Mouse (Mus musculus) CD8-positive naive resting alpha-beta T cell, adult 2 months (primary cell): Measurements from ENCODE around the gene Clic3.

Experiments
- DNase-seq, 2 experiments: peaks; one replicate each; pipeline ENCODE4 v3.0.0; 2022; ENCODE audit warnings: low read depth in 2 of 2, low spot score in 2 of 2

Clic3 gene

DNA sequence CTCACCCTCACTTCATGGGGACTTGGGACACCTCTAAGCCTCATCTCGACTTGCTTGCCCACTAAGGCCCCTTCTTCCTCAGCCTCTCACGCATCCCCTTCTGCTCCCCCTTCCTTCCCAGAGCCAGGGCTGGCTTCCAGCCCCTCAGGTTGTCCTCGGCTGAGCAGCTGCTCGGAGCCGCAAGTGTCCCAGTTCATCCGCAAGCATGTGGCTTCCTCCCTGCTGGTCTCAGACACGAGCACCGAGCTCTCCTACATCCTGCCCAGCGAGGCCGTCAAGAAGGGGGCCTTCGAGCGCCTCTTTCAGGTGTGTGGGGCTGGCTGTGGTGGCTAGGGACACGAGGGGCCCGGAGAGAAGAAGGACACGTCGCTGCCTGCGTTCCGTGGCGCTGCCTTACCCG lies 15.6 kb upstream of the Clic3 start:
- DNase-seq: no peak

- no peak for DNase-seq
Measured at GRCm38 (mm10) chr2:25442682-25443081, 14.0 kb upstream of the Clic3 start.

- no peak for DNase-seq
Measured at GRCm38 (mm10) chr2:25450853-25451647, 5.6 kb upstream of the Clic3 start.

GRCm38 (mm10) chr2:25452951-25453350 lies 3.7 kb upstream of the Clic3 start:
- no peak for DNase-seq

- DNase-seq: no peak
Measured at GRCm38 (mm10) chr2:25457022-25457896, 621 bp downstream of the Clic3 start.

DNA sequence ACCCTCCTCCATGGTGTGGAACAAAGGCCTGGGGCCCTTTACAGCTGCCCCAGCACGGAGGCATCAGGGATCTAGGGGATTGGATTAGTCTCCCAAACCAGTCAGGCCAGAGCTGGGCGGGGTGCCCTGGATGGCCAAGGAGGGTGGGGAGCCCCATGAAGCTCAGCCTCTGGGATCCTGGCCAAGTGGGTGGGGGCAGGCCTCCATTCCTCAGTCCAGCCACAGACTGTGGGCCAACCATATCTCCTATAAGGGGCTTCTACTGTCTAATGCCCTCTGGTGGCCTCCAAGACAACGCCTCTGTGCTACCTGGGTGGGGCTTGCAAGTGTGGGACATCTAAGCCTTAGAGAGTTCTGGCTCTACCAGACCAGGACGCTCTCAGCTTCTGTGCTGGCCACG lies 2.3 kb downstream of the Clic3 start:
- no peak for DNase-seq

DNA sequence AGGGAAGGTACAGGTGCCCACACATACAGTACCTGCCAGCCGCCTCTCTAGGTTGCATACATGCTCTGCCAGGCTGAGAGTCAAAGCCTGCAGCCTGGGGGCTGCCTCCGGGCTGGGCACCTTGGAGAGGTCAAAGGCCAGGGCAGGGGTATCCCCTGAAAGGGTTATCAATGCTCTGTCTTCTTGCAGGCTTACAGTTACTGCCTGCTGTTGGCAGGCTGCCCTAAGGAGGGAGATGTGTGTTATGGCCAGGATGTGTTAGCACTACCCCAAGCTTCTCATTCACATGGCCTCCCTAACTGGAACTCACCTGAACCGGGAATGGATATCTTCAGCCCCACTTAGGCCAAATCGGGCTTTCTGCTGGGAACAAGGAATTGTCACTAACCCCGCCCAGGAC lies 3.5 kb downstream of the Clic3 start:
- no peak for DNase-seq

GRCm38 (mm10) chr2:25460551-25461309 lies 4.1 kb downstream of the Clic3 start, which contains the start of gene Paxx:
Gene Paxx, minus strand, starts transcription at chr2:25461094.
- DNase-seq: peak; percentile 94

DNA sequence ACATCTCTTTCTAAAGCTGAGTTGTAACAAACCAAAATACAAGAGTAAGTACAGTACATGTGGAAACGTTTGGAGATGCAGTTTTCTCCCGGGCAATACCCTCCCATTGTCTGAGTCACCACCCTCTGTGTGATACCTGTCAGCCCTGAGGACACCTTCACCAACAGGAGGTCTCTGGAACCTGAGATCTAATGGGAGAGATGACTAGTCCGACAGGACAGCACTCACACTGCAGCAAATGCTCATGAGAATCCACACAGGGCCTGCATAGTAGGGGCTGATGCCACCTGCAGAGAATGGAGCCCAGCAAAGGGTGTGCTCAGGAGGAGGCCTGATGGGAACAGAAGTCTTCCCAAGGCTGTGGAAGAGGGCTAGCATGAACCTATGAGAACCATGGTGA lies 4.8 kb downstream of the Clic3 start:
- DNase-seq: no peak

DNA sequence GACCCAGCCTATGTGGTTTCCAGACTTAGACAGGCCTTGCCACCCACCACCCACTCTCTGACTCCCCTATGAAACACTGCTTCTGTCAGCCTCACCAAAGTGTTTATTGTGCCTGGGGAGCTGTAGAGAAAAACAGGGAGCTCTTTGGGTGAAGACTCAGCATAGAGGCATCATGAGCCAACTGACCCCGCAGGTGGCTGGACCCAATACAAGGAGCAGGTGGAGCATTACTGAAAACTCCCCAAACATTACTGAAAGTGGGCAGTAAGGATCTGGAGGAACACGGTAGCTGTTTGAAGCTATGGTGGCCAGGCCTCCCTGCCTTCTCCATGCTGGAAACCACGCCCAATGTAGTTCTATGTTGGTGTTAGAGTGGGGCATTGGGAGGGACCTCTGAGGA lies 7.0 kb downstream of the Clic3 start:
- DNase-seq: no peak

GRCm38 (mm10) chr2:25465256-25465655 lies 8.6 kb downstream of the Clic3 start:
- DNase-seq: no peak

DNA sequence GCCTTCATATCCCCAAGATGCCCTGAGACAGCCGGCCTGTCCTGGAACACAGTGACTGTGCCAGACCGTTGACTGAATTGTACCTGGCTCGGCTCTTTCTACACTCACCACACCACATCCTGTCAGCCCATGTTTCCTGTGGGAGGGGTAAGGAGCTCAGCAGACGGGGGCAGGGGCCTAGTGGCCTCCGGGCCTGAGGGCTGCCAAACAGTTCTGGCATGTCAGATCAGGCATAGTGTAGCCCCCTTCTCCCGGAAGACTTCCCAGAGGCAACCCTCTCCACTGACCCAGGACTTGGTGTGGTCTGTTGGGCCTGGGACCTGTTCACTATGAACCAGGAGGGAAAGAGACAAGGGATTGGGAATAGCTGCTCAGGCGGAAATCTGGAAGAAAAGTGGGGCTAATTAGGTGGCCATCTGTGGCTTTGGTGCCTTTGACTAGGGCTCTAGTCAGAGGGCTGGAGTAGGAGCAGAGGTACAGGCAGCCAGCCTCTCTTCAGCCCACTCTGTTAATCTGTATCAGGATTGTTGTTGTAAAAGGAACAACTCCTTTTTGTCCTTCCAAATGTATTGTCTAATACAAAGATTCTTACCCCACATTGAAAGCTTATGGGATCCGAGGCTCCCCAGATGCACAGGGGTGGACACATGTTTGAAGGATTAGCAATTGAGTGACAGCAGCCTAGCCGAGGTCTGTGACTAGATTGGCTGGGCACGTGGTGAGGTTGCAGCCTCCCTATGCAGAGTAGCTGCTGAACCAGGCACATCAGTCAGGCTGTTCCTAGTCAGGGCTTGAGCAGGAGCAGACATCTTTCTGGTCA lies 9.4 kb downstream of the Clic3 start:
- peak; percentile 49 to 65 for DNase-seq

DNA sequence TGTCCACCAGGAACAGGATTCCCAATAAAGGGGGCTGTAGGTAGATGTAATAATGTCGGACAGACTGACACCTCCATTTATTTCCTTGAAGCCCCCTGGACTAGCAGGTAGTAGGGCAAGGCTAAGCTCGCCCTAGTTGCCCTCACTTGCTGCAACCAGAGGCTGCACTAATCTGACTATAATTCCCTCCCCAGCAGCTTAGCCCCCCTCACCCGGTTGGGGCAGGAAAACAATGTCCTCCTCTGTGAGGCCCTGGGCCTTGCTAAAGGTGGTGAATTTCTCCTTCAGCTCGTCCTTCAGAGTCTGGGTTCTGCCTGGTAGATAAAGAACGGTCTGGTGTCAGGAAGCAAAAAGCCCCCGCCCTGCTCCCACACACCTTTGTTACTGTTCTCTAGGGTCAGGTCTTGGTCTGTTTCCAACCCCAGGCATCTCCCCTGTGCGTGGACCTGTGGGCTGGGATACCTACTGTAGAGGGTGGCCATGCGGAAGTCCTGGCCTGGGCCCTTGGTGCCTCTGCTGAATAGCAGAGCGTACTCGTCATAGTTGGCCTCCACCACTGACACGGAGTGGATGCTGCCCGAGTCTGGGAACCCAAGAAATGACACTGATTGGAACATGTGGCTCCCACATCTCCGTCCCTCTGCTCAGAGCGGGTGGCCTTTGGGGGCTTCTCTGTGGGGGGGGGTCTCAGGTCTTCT lies 11.1 kb downstream of the Clic3 start:
- no peak for DNase-seq

GRCm38 (mm10) chr2:25468962-25469915 lies 12.6 kb downstream of the Clic3 start:
- DNase-seq: no peak

DNA sequence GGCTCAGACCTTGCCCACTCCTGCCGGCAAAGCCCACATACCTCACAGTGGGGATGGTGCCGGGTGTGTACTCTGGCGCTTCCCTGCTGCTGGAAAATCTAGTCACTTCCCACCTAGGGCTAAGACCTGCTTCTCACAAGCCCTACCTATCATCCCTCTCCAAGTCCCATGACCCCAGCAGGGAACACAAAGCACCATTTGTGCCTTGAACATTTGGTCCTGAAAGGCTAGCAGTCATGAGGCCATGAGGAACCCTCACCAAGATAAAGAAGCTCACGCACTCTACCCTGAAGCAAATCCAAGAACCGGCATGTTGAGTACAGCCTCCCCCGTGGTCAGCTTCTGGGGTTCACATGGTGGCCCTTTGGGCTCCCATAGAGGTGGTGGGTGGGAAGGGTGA lies 13.3 kb downstream of the Clic3 start, which contains the start of gene Ptgds:
Gene Ptgds, minus strand, starts transcription at position 78 of the 400 bp plus-strand sequence.
- no peak for DNase-seq

DNA sequence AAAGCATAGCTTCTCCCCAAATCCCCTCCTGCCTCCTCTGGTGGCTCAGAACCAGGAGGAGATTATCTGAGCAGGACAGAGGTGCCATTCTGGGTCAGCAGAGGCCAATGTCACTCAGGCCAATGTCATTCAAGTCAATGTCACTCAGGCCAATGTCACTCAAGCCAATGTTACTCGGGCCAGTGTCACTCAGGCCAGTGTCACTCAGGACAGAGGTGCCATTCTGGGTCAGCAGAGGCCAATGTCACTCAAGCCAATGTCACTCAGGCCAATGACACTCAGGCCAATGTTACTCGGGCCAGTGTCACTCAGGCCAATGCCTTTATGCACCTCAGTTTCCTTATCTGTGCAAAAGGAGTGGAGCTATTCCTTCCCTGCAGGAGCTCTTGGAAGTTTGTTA lies 15.9 kb downstream of the Clic3 start:
- DNase-seq: no peak

- no peak for DNase-seq
Measured at GRCm38 (mm10) chr2:25477541-25477940, 20.9 kb downstream of the Clic3 start.

GRCm38 (mm10) chr2:25477967-25478675 lies 21.5 kb downstream of the Clic3 start:
- DNase-seq: no peak
